Mouse (Mus musculus): ENCODE data around the gene Zfp706. TPM values are rescaled to one million over a fixed set of nuclear protein-coding genes. Genes with fewer than 3 reads are reported as not detected.

The Zfp706 gene
- polyA plus RNA-seq (2015; fragmentation: Nextera tagmentation; extraction: Ambion mirVana), result 434 and 448 TPM in 2 replicates

DNA sequence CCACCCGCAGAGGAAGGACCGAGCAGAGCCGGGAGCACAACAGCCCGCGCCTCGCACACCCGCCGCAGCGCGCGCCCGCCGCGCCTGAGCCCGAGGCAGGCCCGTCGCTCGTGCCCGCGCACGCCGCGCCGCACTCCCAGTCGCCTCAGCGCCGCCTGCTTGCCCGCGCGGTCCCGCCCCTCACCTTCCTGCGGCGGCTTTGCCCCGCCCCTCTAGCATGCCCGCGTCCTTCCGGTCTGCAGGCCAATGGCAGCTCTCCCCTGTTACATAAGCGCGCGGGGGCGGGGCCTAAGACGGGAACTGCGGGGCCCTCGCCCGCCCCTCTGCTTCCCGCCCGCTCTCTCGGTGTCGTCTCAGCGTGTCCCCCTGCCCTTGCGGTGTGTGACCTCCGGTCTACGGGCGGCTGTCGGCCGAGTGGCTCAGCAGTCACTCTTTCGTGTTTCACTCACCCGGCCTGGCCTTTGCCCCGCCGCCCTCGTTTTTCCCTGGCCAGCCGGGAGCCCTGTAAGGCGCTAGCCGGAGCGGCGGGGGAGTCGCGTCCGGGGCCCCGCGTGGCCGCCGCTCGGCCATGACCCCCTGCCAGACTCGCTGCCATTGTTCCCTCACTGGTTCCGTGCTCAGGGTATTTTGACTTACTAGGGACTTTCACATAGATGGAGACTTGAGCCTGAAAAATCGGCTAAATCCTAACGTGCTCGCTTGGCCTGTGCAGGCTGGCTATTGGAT, at the start of gene Zfp706:
TSS of gene Zfp706 (minus strand) at position 541 of the 726 bp plus-strand sequence.
- peaks cover 22% of the 10 kb centered on the region for H3K4me1 ChIP-seq
- H3K4me3 ChIP-seq, result peak within 1 kb of the TSS; percentile 95
- under 1% methylated on average over 72 of the region's 79 CpGs for WGBS
- H3K27me3 ChIP-seq, result no peaks in the 10 kb centered on the region
- H3K9ac ChIP-seq, result peak within 1 kb of the TSS; percentile 99
- H3K27ac ChIP-seq, result peak within 1 kb of the TSS; percentile 95
- peaks cover 20% of the 10 kb centered on the region for H3K36me3 ChIP-seq
- H3K4me2 ChIP-seq (replicated peaks), result peak within 1 kb of the TSS; percentile 66
- ATAC-seq (ENCODE audit: low FRiP score, low read depth), result peak; percentile 98
- H3K9me3 ChIP-seq, result no peaks in the 10 kb centered on the region

- H3K9ac ChIP-seq, result no peak overlapping the region
- H3K9me3 ChIP-seq, result no peaks in the 10 kb centered on the region
- no peak overlapping the region for H3K4me3 ChIP-seq
- no peak overlapping the region for H3K27ac ChIP-seq
- no peak for ATAC-seq (ENCODE audit: low FRiP score, low read depth)
- no peaks in the 10 kb centered on the region for H3K27me3 ChIP-seq
- peaks cover 22% of the 10 kb centered on the region for H3K4me1 ChIP-seq
- 90% methylated on average over 5 of the region's 5 CpGs for WGBS
- H3K36me3 ChIP-seq, result no peaks in the 10 kb centered on the region
- H3K4me2 ChIP-seq (replicated peaks), result no peak overlapping the region
These were observed 47.0 kb upstream of the Zfp706 start for GRCm38 (mm10) chr15:37054582-37054981.

- Histone ChIP-seq H3K27me3 (no peaks in the 10 kb centered on the region), H3K9me3 (no peaks in the 10 kb centered on the region), H3K36me3 (no peaks in the 10 kb centered on the region), H3K27ac (peak overlapping the region; percentile 69), H3K4me2 (replicated peaks) (peak overlapping the region; percentile 35), H3K4me3 (no peak overlapping the region), H3K9ac (no peak overlapping the region), H3K4me1 (peaks cover 22% of the 10 kb centered on the region)
- WGBS, result 13% methylated on average over 8 of the region's 8 CpGs
- ATAC-seq (ENCODE audit: low FRiP score, low read depth), result peak; percentile 93
These were observed 45.7 kb upstream of the Zfp706 start for GRCm38 (mm10) chr15:37053085-37053762.

DNA sequence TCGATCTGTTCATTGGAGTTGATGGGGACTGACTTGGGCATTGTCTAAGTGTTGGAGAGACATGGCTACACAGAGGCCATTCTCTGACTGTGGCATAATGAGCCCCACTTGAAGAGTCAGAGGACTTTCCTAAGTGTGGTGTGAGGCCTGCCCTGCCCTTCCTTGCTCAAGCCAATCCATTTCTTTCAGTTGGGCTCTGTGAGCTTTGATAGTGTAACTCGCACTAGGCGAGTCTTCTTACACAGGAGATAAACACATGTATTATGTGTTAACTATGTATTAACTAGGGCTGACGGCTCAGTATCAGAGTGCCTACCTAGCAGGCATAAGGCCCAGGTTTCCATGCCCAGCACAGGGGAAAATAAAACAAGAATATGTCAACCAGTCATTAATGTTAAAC, 39.8 kb upstream of the Zfp706 start:
- H3K27ac ChIP-seq, result no peak overlapping the region
- H3K9me3 ChIP-seq, result no peaks in the 10 kb centered on the region
- 94% methylated on average over 4 of the region's 4 CpGs for WGBS
- H3K9ac ChIP-seq, result no peak overlapping the region
- no peak overlapping the region for H3K4me2 ChIP-seq (replicated peaks)
- H3K27me3 ChIP-seq, result no peaks in the 10 kb centered on the region
- peaks cover 6% of the 10 kb centered on the region; the same call in 1 of the 2 replicates for H3K4me1 ChIP-seq
- ATAC-seq (ENCODE audit: low FRiP score, low read depth), result no peak
- H3K36me3 ChIP-seq, result no peaks in the 10 kb centered on the region
- H3K4me3 ChIP-seq, result no peak overlapping the region

DNA sequence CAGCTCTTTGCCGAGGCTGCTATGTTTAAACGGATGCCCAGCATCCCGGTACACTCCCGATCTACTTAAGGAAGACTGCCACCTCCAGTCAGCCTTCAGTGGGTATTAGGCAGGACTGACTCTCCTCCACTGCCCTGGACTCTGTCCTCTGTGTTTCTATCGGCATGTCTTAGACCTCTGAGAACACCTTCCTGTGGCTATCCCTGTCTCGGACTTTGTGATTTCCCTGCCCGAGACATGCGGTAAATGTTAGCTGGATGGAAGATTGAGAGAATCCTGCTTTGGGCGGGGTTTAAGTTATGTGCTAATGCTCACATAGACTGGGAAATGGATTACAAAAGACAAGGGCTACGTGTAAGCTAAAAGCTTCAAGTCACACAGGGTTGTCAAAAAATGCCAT, 39.0 kb upstream of the Zfp706 start:
- H3K4me2 ChIP-seq (replicated peaks), result no peak overlapping the region
- no peak for ATAC-seq (ENCODE audit: low FRiP score, low read depth)
- 92% methylated on average over 10 of the region's 10 CpGs for WGBS

GRCm38 (mm10) chr15:37046131-37046530, 38.6 kb upstream of the Zfp706 start:
- H3K9ac ChIP-seq, result no peak overlapping the region
- no peaks in the 10 kb centered on the region for H3K36me3 ChIP-seq
- no peaks in the 10 kb centered on the region for H3K9me3 ChIP-seq
- H3K27me3 ChIP-seq, result no peaks in the 10 kb centered on the region
- ATAC-seq (ENCODE audit: low FRiP score, low read depth), result no peak
- H3K4me1 ChIP-seq, result no peaks in the 10 kb centered on the region
- WGBS, result 87% methylated on average over 7 of the region's 7 CpGs
- no peak overlapping the region for H3K27ac ChIP-seq
- H3K4me2 ChIP-seq (replicated peaks), result no peak overlapping the region
- no peak overlapping the region for H3K4me3 ChIP-seq

More for the DNA sequence above, 39.0 kb upstream of the Zfp706 start:
- no peaks in the 10 kb centered on the region for H3K36me3 ChIP-seq
- H3K4me3 ChIP-seq, result no peak overlapping the region
- H3K9ac ChIP-seq, result no peak overlapping the region
- H3K27me3 ChIP-seq, result no peaks in the 10 kb centered on the region
- no peaks in the 10 kb centered on the region for H3K9me3 ChIP-seq
- no peaks in the 10 kb centered on the region for H3K4me1 ChIP-seq
- no peak overlapping the region for H3K27ac ChIP-seq

- Histone ChIP-seq H3K9me3 (no peaks in the 10 kb centered on the region), H3K9ac (no peak overlapping the region), H3K27me3 (no peaks in the 10 kb centered on the region), H3K4me2 (replicated peaks) (no peak overlapping the region), H3K27ac (no peak overlapping the region), H3K4me1 (no peaks in the 10 kb centered on the region), H3K36me3 (no peaks in the 10 kb centered on the region), H3K4me3 (no peak overlapping the region)
- no peak for ATAC-seq (ENCODE audit: low FRiP score, low read depth)
- 78% methylated on average over 12 of the region's 12 CpGs for WGBS
These were observed 37.9 kb upstream of the Zfp706 start for GRCm38 (mm10) chr15:37045456-37045855.

DNA sequence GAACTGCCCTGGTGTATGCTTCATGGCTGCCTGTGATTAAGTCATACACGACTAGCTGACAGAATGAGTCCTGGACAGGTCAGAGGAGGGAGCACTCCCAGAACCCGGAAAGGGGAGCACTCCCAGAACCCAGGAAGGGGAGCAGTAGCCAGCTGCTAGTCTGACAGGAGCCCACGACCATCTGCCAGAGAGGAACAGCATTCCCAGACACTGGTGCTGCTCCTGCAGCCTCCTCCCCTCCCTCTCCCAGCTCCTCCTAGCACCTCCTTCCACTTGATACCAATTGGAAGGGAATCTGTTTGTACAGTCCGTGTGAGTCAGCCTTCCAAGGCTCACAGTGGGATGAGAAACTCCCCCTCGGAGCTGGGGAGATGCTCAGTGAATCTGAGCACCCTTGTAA, 35.0 kb upstream of the Zfp706 start:
- 25% methylated on average over 5 of the region's 5 CpGs for WGBS
- Histone ChIP-seq H3K4me2 (replicated peaks) (no peak overlapping the region), H3K4me3 (no peak overlapping the region), H3K9me3 (no peaks in the 10 kb centered on the region), H3K9ac (no peak overlapping the region), H3K36me3 (no peaks in the 10 kb centered on the region), H3K27ac (no peak overlapping the region), H3K4me1 (no peaks in the 10 kb centered on the region), H3K27me3 (no peaks in the 10 kb centered on the region)
- ATAC-seq (ENCODE audit: low FRiP score, low read depth), result no peak

DNA sequence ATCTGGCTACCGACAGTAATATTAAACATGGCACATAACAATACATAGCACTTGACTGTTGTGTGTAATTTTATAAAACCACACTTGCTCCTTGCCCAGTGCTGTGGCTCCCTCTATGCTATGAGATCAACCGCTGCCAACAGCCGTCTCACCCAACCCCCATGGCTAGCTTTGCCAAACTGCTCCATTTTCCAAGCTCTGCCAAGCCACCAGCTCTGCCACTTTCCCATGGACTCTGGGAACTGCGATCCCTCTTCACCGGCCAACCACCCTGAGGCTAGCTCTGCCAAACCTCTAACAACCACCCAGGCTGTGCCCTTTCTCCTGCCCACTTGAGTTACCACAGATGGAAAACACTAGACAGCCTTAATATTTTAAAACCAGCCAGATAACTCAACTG, 33.6 kb upstream of the Zfp706 start:
- H3K9me3 ChIP-seq, result no peaks in the 10 kb centered on the region
- H3K4me3 ChIP-seq, result no peak overlapping the region
- H3K4me1 ChIP-seq, result peaks cover 11% of the 10 kb centered on the region
- H3K27me3 ChIP-seq, result no peaks in the 10 kb centered on the region
- H3K9ac ChIP-seq, result no peak overlapping the region
- no peak overlapping the region for H3K4me2 ChIP-seq (replicated peaks)
- H3K27ac ChIP-seq, result no peak overlapping the region
- H3K36me3 ChIP-seq, result no peaks in the 10 kb centered on the region
- 95% methylated on average over 5 of the region's 5 CpGs for WGBS
- ATAC-seq (ENCODE audit: low FRiP score, low read depth), result no peak

DNA sequence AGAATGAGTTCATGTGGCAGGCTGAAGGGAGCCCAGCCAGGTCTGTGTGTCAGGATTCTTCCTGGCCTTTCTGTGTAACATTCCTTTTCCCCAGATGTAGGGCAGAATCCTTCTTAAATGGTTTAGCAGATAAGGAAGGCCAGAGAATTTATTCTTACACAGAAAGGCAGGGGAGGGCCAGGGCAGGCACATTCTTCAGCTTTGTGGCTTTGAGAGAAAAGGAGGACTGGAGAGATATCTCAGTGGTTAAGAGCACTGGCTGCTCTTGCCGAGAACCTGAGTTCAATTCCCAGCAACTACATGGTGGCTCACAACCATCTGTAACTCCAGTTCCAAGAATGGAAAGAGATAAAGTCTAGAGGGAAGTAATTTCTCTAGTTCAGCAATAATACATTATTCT, 31.1 kb upstream of the Zfp706 start:
- Histone ChIP-seq H3K27me3 (no peaks in the 10 kb centered on the region), H3K9me3 (no peaks in the 10 kb centered on the region), H3K9ac (no peak overlapping the region), H3K27ac (no peak overlapping the region), H3K4me1 (peaks cover 13% of the 10 kb centered on the region), H3K4me2 (replicated peaks) (no peak overlapping the region), H3K36me3 (no peaks in the 10 kb centered on the region), H3K4me3 (no peak overlapping the region)
- ATAC-seq (ENCODE audit: low FRiP score, low read depth), result no peak
- 77% methylated on average over 1 of the region's 1 CpGs for WGBS

DNA sequence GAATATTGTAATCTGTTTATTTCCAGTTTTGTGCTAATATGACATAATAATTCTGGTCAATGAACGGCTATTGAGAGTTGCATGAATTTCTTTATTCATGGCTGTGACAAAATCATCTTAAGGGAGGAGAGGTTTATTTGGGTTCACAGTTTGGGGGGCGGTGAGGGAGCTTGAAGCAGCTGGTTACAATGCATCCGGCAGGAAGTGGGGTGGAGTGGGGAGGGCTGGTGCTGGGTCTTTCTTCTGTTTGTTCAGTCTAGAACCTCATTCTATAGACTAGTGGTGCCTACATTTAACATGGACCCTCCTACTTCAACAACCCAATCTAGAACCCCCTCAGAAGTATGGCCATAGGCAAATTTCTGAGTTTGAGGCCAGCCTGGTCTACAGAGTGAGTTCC, 30.1 kb upstream of the Zfp706 start:
- no peak overlapping the region for H3K4me3 ChIP-seq
- H3K36me3 ChIP-seq, result no peaks in the 10 kb centered on the region
- no peaks in the 10 kb centered on the region for H3K9me3 ChIP-seq
- ATAC-seq (ENCODE audit: low FRiP score, low read depth), result no peak
- WGBS, result 68% methylated on average over 3 of the region's 3 CpGs
- no peak overlapping the region for H3K27ac ChIP-seq
- no peak overlapping the region for H3K9ac ChIP-seq
- H3K4me1 ChIP-seq, result peaks cover 13% of the 10 kb centered on the region
- H3K27me3 ChIP-seq, result no peaks in the 10 kb centered on the region
- no peak overlapping the region for H3K4me2 ChIP-seq (replicated peaks)

GRCm38 (mm10) chr15:37036481-37037156, 29.0 kb upstream of the Zfp706 start:
- Histone ChIP-seq H3K4me1 (peaks cover 17% of the 10 kb centered on the region), H3K27ac (no peak overlapping the region), H3K4me2 (replicated peaks) (no peak overlapping the region), H3K9me3 (no peaks in the 10 kb centered on the region), H3K4me3 (no peak overlapping the region), H3K36me3 (no peaks in the 10 kb centered on the region), H3K9ac (no peak overlapping the region), H3K27me3 (no peaks in the 10 kb centered on the region)
- ATAC-seq (ENCODE audit: low FRiP score, low read depth), result no peak
- 42% methylated on average over 7 of the region's 7 CpGs for WGBS
